Mouse (Mus musculus) liver, postnatal 0 days (tissue): ENCODE results near the gene Gid8.

Experiments used
- CTCF ChIP-seq: sonication (generic); IDR thresholded peaks from 2 replicates; pipeline ENCODE4 v1.5.1; 2016; ENCODE audit warnings: antibody characterized with exemption, low read depth
- EP300 ChIP-seq: IDR thresholded peaks from 2 replicates; pipeline ENCODE4 v1.6.1; 2016; ENCODE audit warnings: antibody characterized with exemption, low read depth, mild to moderate bottlenecking

- TF ChIP-seq CTCF = peak; percentile 26; the same call in 1 of the 2 replicates
- no peak for TF ChIP-seq EP300
Observed at GRCm38 (mm10) chr2:180740349-180740748, 30.4 kb downstream of the Gid8 start.
